Mouse (Mus musculus) cerebellum, adult 2 months (tissue): ENCODE measurements around the gene Rab1a. TPM values are rescaled to one million over a fixed set of nuclear protein-coding genes. Genes with fewer than 3 reads are reported as not detected.

Experiments
- DNase-seq, 2 experiments: peaks; one replicate each; pipeline ENCODE4 v3.0.0; 2021
- H3K27ac ChIP-seq: fragments of 200-500 bp; 2 replicates; pipeline ENCODE4 v1.5.1; 2012; ENCODE audit warnings: low read length, control low read depth, inconsistent platforms; ENCODE audit not compliant: insufficient read depth
- H3K27me3 ChIP-seq: fragments of 200-500 bp; 2 replicates; pipeline ENCODE4 v1.6.1; 2012; ENCODE audit warnings: inconsistent platforms, mild to moderate bottlenecking, low read length, moderate library complexity; ENCODE audit not compliant: control insufficient read depth, insufficient read depth
- H3K4me1 ChIP-seq: fragments of 200-500 bp; 2 replicates; pipeline ENCODE4 v1.6.1; 2011; ENCODE audit warnings: low read length; ENCODE audit not compliant: control insufficient read depth, insufficient read depth
- H3K4me3 ChIP-seq: fragments of 200-500 bp; replicated peaks from 2 replicates; pipeline ENCODE3; 2011; ENCODE audit warnings: mild to moderate bottlenecking, low read depth, low read length, control low read depth; ENCODE audit not compliant: insufficient read depth
- CTCF ChIP-seq: fragments of 200-500 bp; IDR thresholded peaks from 2 replicates; pipeline ENCODE4 v1.5.1; 2011; ENCODE audit warnings: low read depth, mild to moderate bottlenecking, control low read depth, low read length, moderate library complexity, borderline replicate concordance; ENCODE audit not compliant: insufficient read depth
- POLR2A ChIP-seq: fragments of 200-500 bp; IDR thresholded peaks from 2 replicates; pipeline ENCODE4 v1.6.1; 2011; ENCODE audit warnings: low read length, control low read depth, borderline replicate concordance; ENCODE audit not compliant: insufficient read depth
- WGBS: fragments of 180-500 bp; shearing (Covaris S2); methylation state at CpG from one replicate; pipeline ENCODE4 v1.1.7; 2018; 5-methylcytosine and 5-hydroxymethylcytosine counted together
- polyA plus RNA-seq: library from polyadenylated mRNA; depleted of rRNA; stranded (reverse); fragments of >200 nt; gene quantifications from 2 replicates; pipeline ENCODE4 v1.2.3, GENCODE M21; 2012; rRNA removed

Gene Rab1a
- polyA plus RNA-seq, 1 experiment, result 191 TPM

- TF ChIP-seq POLR2A, result no peak
- no peak for TF ChIP-seq CTCF
- H3K4me3 ChIP-seq, result no peak overlapping the region
- no peaks in the 10 kb centered on the region for H3K27me3 ChIP-seq
- H3K27ac ChIP-seq, result no peak overlapping the region
- no peak for DNase-seq
- WGBS, result 85% methylated on average over 6 of the region's 6 CpGs
- H3K4me1 ChIP-seq, result no peaks in the 10 kb centered on the region
These were observed 49.4 kb downstream of the Rab1a start for GRCm38 (mm10) chr11:20250476-20251178.

- Histone ChIP-seq H3K4me3 (no peak overlapping the region), H3K4me1 (no peaks in the 10 kb centered on the region), H3K27me3 (no peaks in the 10 kb centered on the region), H3K27ac (no peak overlapping the region)
- 43% methylated on average over 2 of the region's 2 CpGs for WGBS
- DNase-seq, result no peak
- TF ChIP-seq CTCF (no peak), POLR2A (no peak)
These were observed 51.9 kb downstream of the Rab1a start for GRCm38 (mm10) chr11:20253088-20253487.

GRCm38 (mm10) chr11:20254791-20255190 lies 53.6 kb downstream of the Rab1a start:
- H3K4me3 ChIP-seq, result no peak overlapping the region
- no peak for TF ChIP-seq POLR2A
- TF ChIP-seq CTCF, result no peak
- no peak overlapping the region for H3K27ac ChIP-seq
- no peaks in the 10 kb centered on the region for H3K4me1 ChIP-seq
- no peaks in the 10 kb centered on the region for H3K27me3 ChIP-seq
- no peak for DNase-seq
- 39% methylated on average over 4 of the region's 4 CpGs for WGBS

GRCm38 (mm10) chr11:20262628-20263380 lies 61.6 kb downstream of the Rab1a start:
- TF ChIP-seq POLR2A, result no peak
- peak; percentile 15; the same call in 1 of the 2 replicates for TF ChIP-seq CTCF
- peak in 1 of 2 experiments; percentile 27 for DNase-seq
- Histone ChIP-seq H3K27me3 (no peaks in the 10 kb centered on the region), H3K4me3 (no peak overlapping the region), H3K4me1 (no peaks in the 10 kb centered on the region), H3K27ac (no peak overlapping the region)
- WGBS, result 55% methylated on average over 8 of the region's 8 CpGs

- no peak overlapping the region for H3K27ac ChIP-seq
- no peaks in the 10 kb centered on the region for H3K27me3 ChIP-seq
- TF ChIP-seq CTCF, result no peak
- no peak for TF ChIP-seq POLR2A
- whole genome bisulfite sequencing, result 81% methylated on average over 6 of the region's 6 CpGs
- H3K4me3 ChIP-seq, result no peak overlapping the region
- no peaks in the 10 kb centered on the region for H3K4me1 ChIP-seq
- DNase-seq, result no peak
These were observed 68.7 kb downstream of the Rab1a start for GRCm38 (mm10) chr11:20269885-20270284.

GRCm38 (mm10) chr11:20275974-20276373 lies 74.7 kb downstream of the Rab1a start:
- no peak for DNase-seq
- no peak for TF ChIP-seq CTCF
- no peak for TF ChIP-seq POLR2A
- no peaks in the 10 kb centered on the region for H3K4me1 ChIP-seq
- H3K4me3 ChIP-seq, result no peak overlapping the region
- 61% methylated on average over 2 of the region's 2 CpGs for WGBS
- H3K27ac ChIP-seq, result no peak overlapping the region
- H3K27me3 ChIP-seq, result no peaks in the 10 kb centered on the region

Other genes with a start within 250 kb of the Rab1a start
- 105 and 107 TPM in 2 replicates for gene Actr2, start 88.5 kb upstream of the Rab1a start, polyA plus RNA-seq
- gene Cep68, start 48.0 kb downstream of the Rab1a start, polyA plus RNA-seq, result 12.6 and 12.9 TPM in 2 replicates
- gene Slc1a4, start 131.3 kb downstream of the Rab1a start, polyA plus RNA-seq, result 15.9 and 18.6 TPM in 2 replicates